Mouse (Mus musculus): ENCODE results near the gene Cdc25b. TPM values are rescaled to one million over a fixed set of nuclear protein-coding genes. Genes with fewer than 3 reads are reported as not detected.

Cdc25b gene
- total and polyA plus RNA-seq, 3 experiments = 11.6 to 24.0 (median 21.3) TPM

DNA sequence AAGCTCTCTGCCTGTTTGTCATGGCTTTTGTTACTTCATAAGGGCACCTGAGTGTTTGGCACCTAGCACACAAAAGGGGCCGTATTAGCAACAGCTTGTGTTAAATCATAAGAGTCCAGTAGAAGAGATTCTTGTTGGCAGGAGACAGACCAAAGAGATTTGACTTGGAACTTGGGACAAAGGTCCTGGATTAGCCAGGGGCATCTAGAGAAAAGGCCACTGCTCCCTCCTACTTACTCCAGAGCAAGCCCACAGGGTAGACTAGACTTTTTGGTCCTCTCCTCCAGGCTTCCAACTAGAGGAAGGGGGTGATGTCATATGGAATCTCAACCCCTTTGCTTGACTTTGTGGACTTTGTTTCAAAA lies 10.8 kb upstream of the Cdc25b start:
- H3K4me1 ChIP-seq (ENCODE audit: control insufficient read depth in 1 of 2, insufficient read depth in 2 of 2) = peaks cover 16 to 31% of the 10 kb centered on the region in 2 experiments

DNA sequence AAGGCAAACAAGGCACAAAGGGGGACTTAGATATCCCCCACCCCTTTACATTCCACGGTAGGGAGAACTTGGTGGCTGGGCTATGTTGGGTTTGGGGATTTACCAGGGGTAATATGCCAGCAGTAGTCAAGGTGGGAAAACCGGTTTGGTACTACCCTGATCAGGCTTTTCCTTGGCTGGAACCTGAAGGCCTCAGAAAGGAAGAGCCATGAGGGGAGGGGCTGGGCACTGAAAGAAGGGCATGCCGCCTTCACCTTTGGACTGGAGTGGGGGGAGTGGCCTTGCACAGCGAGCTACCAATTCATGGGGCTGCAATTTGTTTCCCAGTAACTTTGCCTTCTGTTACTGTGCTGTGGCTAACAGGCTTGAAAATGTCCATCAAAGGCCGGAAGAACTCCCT lies 10.3 kb upstream of the Cdc25b start:
- in situ Hi-C loops (cut with MboI; ENCODE audit: low pct_ligation_motif_present, low pct_unique_long_range_greater_than_20kb, low sequenced_read_pairs) (no loop called here), dilution Hi-C loops (cut with MboI; ENCODE audit: extremely low pct_ligation_motif_present, extremely low pct_unique_long_range_greater_than_20kb, low sequenced_read_pairs) (no loop called here)
- DNase-seq (ENCODE audit: extremely low read depth) = no peak
- no peaks in the 10 kb centered on the region for H3K9me3 ChIP-seq (replicated peaks; ENCODE audit: low read length)
- no peaks in the 10 kb centered on the region for H3K27me3 ChIP-seq (replicated peaks)
- TF ChIP-seq PAX5 (IDR thresholded peaks at IDR 0.05; ENCODE audit: low read length) = no peak
- TF ChIP-seq BHLHE40 (IDR thresholded peaks at IDR 0.05; ENCODE audit: low read depth, low read length) = no peak
- no peak for TF ChIP-seq MAZ (IDR thresholded peaks at IDR 0.05; ENCODE audit: low read depth, low read length)
- TF ChIP-seq MAX (IDR thresholded peaks at IDR 0.05; ENCODE audit: low read length) = no peak
- no peak for TF ChIP-seq TCF12 (IDR thresholded peaks at IDR 0.05; ENCODE audit: low read depth, low read length)
- no peak for TF ChIP-seq E2F4 (IDR thresholded peaks at IDR 0.05; ENCODE audit: insufficient replicate concordance, low read depth, low read length)
- TF ChIP-seq TBP (conservative IDR thresholded peaks at IDR 0.05; ENCODE audit: low read depth, low read length) = no peak
- no peak for TF ChIP-seq ELF1 (IDR thresholded peaks at IDR 0.05; ENCODE audit: low read depth, low read length)
- no peak for TF ChIP-seq GABPA (IDR thresholded peaks at IDR 0.05; ENCODE audit: insufficient replicate concordance, low read depth, low read length)
- TF ChIP-seq ZKSCAN1 (IDR thresholded peaks at IDR 0.05; ENCODE audit: borderline replicate concordance, low read depth, low read length) = no peak
- TF ChIP-seq CHD1 (IDR thresholded peaks at IDR 0.05; ENCODE audit: low read depth, low read length) = no peak
- no peak for TF ChIP-seq JUN (IDR thresholded peaks at IDR 0.05; ENCODE audit: insufficient read depth, low read depth, low read length)
- no peak for TF ChIP-seq POLR2A (IDR thresholded peaks at IDR 0.05; ENCODE audit: low read depth, low read length)
- TF ChIP-seq SMC3 (IDR thresholded peaks at IDR 0.05; ENCODE audit: low read depth, low read length) = no peak
- TF ChIP-seq MAFK (IDR thresholded peaks at IDR 0.05; ENCODE audit: insufficient replicate concordance, low read length) = no peak
- no peak for TF ChIP-seq ETS1 (conservative IDR thresholded peaks at IDR 0.05; ENCODE audit: low read depth, low read length)
- no peak for TF ChIP-seq POLR2AphosphoS2 (IDR thresholded peaks at IDR 0.05; ENCODE audit: low read depth, low read length)
- no peak for TF ChIP-seq IRF4 (IDR thresholded peaks at IDR 0.05; ENCODE audit: low read depth, low read length)
- no peak overlapping the region for H3K4me2 ChIP-seq (ENCODE audit: insufficient read depth, low read depth, poor library complexity, severe bottlenecking)
- H3K27ac ChIP-seq (ENCODE audit: insufficient read depth, low read depth) = no peak overlapping the region
- H3K4me1 ChIP-seq (ENCODE audit: control insufficient read depth in 1 of 2, insufficient read depth in 2 of 2) = peaks cover 16 to 31% of the 10 kb centered on the region in 2 experiments
- peaks cover 0 to 24% of the 10 kb centered on the region in 2 experiments for H3K36me3 ChIP-seq (replicated peaks in 1 of 2; ENCODE audit: control insufficient read depth in 1 of 2, insufficient read depth in 1 of 2, low read length in 1 of 2)
- no peaks in the 10 kb centered on the region for H3K79me2 ChIP-seq (replicated peaks; ENCODE audit: control insufficient read depth, extremely low read depth, insufficient read depth, poor library complexity, severe bottlenecking)
- H3K4me3 ChIP-seq (replicated peaks in 1 of 3; ENCODE audit: low read depth in 2 of 3, low read length in 2 of 3, poor library complexity in 1 of 3) = no peak overlapping the region
- H3K9ac ChIP-seq (ENCODE audit: insufficient read depth, low read depth) = no peak overlapping the region

More for the DNA sequence above, 10.8 kb upstream of the Cdc25b start:
- H3K4me3 ChIP-seq (replicated peaks in 1 of 3; ENCODE audit: low read depth in 2 of 3, low read length in 2 of 3, poor library complexity in 1 of 3) = no peak overlapping the region
- H3K36me3 ChIP-seq (replicated peaks in 1 of 2; ENCODE audit: control insufficient read depth in 1 of 2, insufficient read depth in 1 of 2, low read length in 1 of 2) = peaks cover 0 to 27% of the 10 kb centered on the region in 2 experiments
- H3K9ac ChIP-seq (ENCODE audit: insufficient read depth, low read depth) = no peak overlapping the region
- in situ Hi-C loops (cut with MboI; ENCODE audit: low pct_ligation_motif_present, low pct_unique_long_range_greater_than_20kb, low sequenced_read_pairs) (no loop called here), dilution Hi-C loops (cut with MboI; ENCODE audit: extremely low pct_ligation_motif_present, extremely low pct_unique_long_range_greater_than_20kb, low sequenced_read_pairs) (no loop called here)
- H3K9me3 ChIP-seq (replicated peaks; ENCODE audit: low read length) = no peaks in the 10 kb centered on the region
- no peak overlapping the region for H3K4me2 ChIP-seq (ENCODE audit: insufficient read depth, low read depth, poor library complexity, severe bottlenecking)
- no peak for DNase-seq (ENCODE audit: extremely low read depth)
- H3K27me3 ChIP-seq (replicated peaks) = no peaks in the 10 kb centered on the region
- no peak overlapping the region for H3K27ac ChIP-seq (ENCODE audit: insufficient read depth, low read depth)
- H3K79me2 ChIP-seq (replicated peaks; ENCODE audit: control insufficient read depth, extremely low read depth, insufficient read depth, poor library complexity, severe bottlenecking) = no peaks in the 10 kb centered on the region
- no peak for TF ChIP-seq MAZ (IDR thresholded peaks at IDR 0.05; ENCODE audit: low read depth, low read length)
- no peak for TF ChIP-seq PAX5 (IDR thresholded peaks at IDR 0.05; ENCODE audit: low read length)
- no peak for TF ChIP-seq MEF2A (IDR thresholded peaks at IDR 0.05; ENCODE audit: borderline replicate concordance, low read depth, low read length)
- no peak for TF ChIP-seq CHD1 (IDR thresholded peaks at IDR 0.05; ENCODE audit: low read depth, low read length)
- no peak for TF ChIP-seq USF2 (conservative IDR thresholded peaks at IDR 0.05; ENCODE audit: low read depth, low read length)
- no peak for TF ChIP-seq RCOR1 (conservative IDR thresholded peaks at IDR 0.05; ENCODE audit: low read depth, low read length)
- no peak for TF ChIP-seq ZNF384 (IDR thresholded peaks at IDR 0.05; ENCODE audit: low read depth, low read length)
- TF ChIP-seq NELFE (IDR thresholded peaks at IDR 0.05; ENCODE audit: low read depth, low read length) = no peak
- TF ChIP-seq MAX (IDR thresholded peaks at IDR 0.05; ENCODE audit: low read length) = no peak
- TF ChIP-seq SMC3 (IDR thresholded peaks at IDR 0.05; ENCODE audit: low read depth, low read length) = no peak
- TF ChIP-seq UBTF (IDR thresholded peaks at IDR 0.05; ENCODE audit: low read depth, low read length) = no peak
- TF ChIP-seq POLR2A (IDR thresholded peaks at IDR 0.05; ENCODE audit: low read depth, low read length) = no peak
- TF ChIP-seq BHLHE40 (IDR thresholded peaks at IDR 0.05; ENCODE audit: low read depth, low read length) = no peak
